Mouse (Mus musculus) spleen, postnatal 4 days (tissue): ENCODE data around the gene Sirt1.
"Not testable (repeated sequence)": the region's sequence is repeated elsewhere in the genome, so short reads cannot be mapped to it uniquely, and the experiment has no call there.

Source experiments
- DNase-seq, 2 experiments: peaks; one replicate each; pipeline ENCODE4 v3.0.0; 2022; ENCODE audit warnings: low spot score in 2 of 2

Gene Sirt1

GRCm38 (mm10) chr10:63388948-63389347, 7.4 kb upstream of the Sirt1 start:
- DNase-seq = no peak

- DNase-seq = no peak
These were observed 5.5 kb upstream of the Sirt1 start for GRCm38 (mm10) chr10:63386991-63387390.

GRCm38 (mm10) chr10:63386444-63386843, 4.9 kb upstream of the Sirt1 start:
- DNase-seq = peak; percentile 79 to 85

GRCm38 (mm10) chr10:63385897-63386296, 4.4 kb upstream of the Sirt1 start:
- DNase-seq = not testable (repeated sequence)

- peak; percentile 79 to 84 for DNase-seq
These were observed 1.1 kb upstream of the Sirt1 start, which contains the start of gene Dnajc12 for GRCm38 (mm10) chr10:63382372-63383279. TSS of gene Dnajc12 (plus strand) at chr10:63382443.

- DNase-seq = no peak
These were observed 2.4 kb downstream of the Sirt1 start for GRCm38 (mm10) chr10:63378948-63379680.

GRCm38 (mm10) chr10:63377468-63377867, 4.0 kb downstream of the Sirt1 start:
- peak; percentile 56 to 80 for DNase-seq

GRCm38 (mm10) chr10:63376303-63376702, 5.2 kb downstream of the Sirt1 start:
- DNase-seq = no peak

GRCm38 (mm10) chr10:63368041-63368440, 13.5 kb downstream of the Sirt1 start:
- DNase-seq = no peak

- DNase-seq = no peak
These were observed 14.1 kb downstream of the Sirt1 start for GRCm38 (mm10) chr10:63367386-63367785.

- no peak for DNase-seq
These were observed 15.5 kb downstream of the Sirt1 start for GRCm38 (mm10) chr10:63365918-63366455.

- DNase-seq = no peak
These were observed 21.0 kb downstream of the Sirt1 start for GRCm38 (mm10) chr10:63360502-63360901.

- DNase-seq = no peak
These were observed 29.4 kb downstream of the Sirt1 start for GRCm38 (mm10) chr10:63352111-63352510.

- not testable (repeated sequence) for DNase-seq
These were observed 30.4 kb downstream of the Sirt1 start for GRCm38 (mm10) chr10:63351099-63351498.

GRCm38 (mm10) chr10:63350666-63351065, 30.8 kb downstream of the Sirt1 start:
- DNase-seq = no peak

GRCm38 (mm10) chr10:63348291-63348690, 33.2 kb downstream of the Sirt1 start:
- no peak for DNase-seq

GRCm38 (mm10) chr10:63344751-63345150, 36.8 kb downstream of the Sirt1 start:
- no peak for DNase-seq

- no peak for DNase-seq
These were observed 40.2 kb downstream of the Sirt1 start for GRCm38 (mm10) chr10:63341351-63341750.

- peak; percentile 91 to 96 for DNase-seq
These were observed 42.4 kb downstream of the Sirt1 start for GRCm38 (mm10) chr10:63338914-63339643.

- peak; percentile 58 to 84 for DNase-seq
These were observed 43.3 kb downstream of the Sirt1 start for GRCm38 (mm10) chr10:63337951-63338836.

GRCm38 (mm10) chr10:63337326-63337725, 44.2 kb downstream of the Sirt1 start:
- DNase-seq = no peak
